Mouse (Mus musculus) heart, adult 2 months (tissue): ENCODE results near the gene Fhdc1.

Experiments used
- CTCF ChIP-seq: fragments of 200-600 bp; IDR thresholded peaks from 2 replicates; pipeline ENCODE4 v1.8.1; 2022; ENCODE audit warnings: antibody characterized with exemption, mild to moderate bottlenecking, moderate library complexity
- EP300 ChIP-seq: fragments of 200-500 bp; IDR thresholded peaks from 2 replicates; pipeline ENCODE4 v1.6.1; 2011; ENCODE audit warnings: low read depth, low read length, control low read depth; ENCODE audit not compliant: insufficient read depth
- POLR2A ChIP-seq: fragments of 200-500 bp; IDR thresholded peaks from 2 replicates; pipeline ENCODE4 v1.6.1; 2011; ENCODE audit warnings: mild to moderate bottlenecking, low read depth, low read length, control low read depth; ENCODE audit not compliant: insufficient read depth

DNA sequence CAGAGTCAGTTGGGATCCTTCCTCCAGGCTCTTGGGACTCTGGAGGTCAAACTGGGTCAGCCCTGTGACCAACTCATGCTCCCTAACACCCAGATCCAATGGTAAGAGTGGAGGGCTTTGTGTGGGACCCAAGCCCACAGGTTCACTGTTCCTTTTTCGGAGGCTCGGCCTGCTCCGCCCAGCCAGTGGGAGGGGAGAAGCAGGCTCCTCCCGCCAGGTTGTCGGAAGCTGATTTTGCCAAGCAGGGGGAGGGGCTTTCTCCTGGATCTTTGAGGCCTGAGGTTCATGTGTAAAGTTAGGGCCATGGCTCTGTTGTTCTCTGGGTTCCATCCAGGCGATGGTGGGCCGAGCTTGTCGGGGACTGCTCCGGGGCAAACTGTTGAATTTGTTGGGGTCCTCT is 34.4 kb downstream of the Fhdc1 start:
- TF ChIP-seq CTCF, result no peak
- no peak for TF ChIP-seq POLR2A
- no peak for TF ChIP-seq EP300
